Mouse (Mus musculus) cerebellum, postnatal 4 days (tissue): ENCODE results near the gene Cript.

Experiments used
- DNase-seq, 2 experiments: peaks; one replicate each; pipeline ENCODE4 v3.0.0; 2022; ENCODE audit warnings: low spot score in 2 of 2, mixed read lengths in 1 of 2

The Cript gene

DNA sequence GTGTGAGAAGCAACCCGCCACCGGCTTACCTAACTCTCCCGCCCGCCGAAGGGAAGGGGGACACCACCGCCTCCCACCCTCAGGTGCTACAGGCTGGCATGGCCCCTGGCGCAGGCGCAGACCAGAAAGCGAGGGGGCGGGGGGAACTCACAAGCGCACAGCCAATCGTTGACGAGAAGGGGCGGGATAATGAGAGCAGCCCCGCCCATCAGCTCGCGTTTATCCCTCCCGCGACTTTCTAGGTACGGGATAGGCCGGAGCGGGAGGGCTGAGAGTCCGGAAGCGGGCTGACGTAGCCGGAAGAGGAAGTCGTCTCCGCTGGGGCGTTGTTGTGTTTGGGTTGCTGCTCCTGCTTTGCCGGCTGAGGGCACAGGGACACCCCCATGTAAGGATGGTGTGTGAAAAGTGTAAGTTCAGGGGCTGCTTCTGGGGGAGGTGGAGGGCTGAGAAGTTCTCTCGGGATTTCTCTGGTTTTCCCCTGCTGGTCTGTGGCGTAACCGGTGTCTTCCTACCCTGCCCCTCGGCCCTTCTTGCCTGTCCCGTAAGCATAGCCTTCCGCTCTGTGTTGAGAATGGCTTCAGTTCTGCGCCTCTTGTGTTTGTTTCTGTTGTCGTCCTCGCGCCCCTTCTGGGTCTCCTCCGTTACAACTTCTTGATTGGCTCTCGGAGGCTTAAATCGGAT lies at the start of gene Cript, which contains the start of gene Pigf:
Gene Cript, plus strand, starts transcription at position 282 of the 681 bp plus-strand sequence.
Gene Pigf, minus strand, starts transcription at position 138 of the 681 bp plus-strand sequence.
- peak; percentile 97 to 98 for DNase-seq

DNA sequence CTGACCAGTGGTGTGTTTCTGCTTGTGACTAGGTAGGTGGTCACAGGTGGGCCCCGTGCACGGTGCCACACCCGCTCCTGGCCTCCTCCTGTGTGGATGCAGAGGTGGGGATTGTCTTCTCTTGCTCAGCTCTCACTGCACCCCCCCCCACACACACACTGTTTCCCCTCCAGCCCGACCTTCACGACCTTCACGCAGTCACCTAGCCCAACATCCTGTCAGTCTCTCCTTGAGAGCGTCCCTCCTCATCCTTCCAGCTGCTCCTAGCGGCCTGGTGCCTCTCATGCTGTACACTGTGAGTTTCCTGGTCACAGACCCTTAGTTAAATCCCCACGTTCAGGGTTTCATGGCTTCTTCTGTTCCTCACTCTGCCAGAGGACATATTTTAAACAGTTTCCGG lies 49.0 kb upstream of the Cript start:
- DNase-seq, result no peak

DNA sequence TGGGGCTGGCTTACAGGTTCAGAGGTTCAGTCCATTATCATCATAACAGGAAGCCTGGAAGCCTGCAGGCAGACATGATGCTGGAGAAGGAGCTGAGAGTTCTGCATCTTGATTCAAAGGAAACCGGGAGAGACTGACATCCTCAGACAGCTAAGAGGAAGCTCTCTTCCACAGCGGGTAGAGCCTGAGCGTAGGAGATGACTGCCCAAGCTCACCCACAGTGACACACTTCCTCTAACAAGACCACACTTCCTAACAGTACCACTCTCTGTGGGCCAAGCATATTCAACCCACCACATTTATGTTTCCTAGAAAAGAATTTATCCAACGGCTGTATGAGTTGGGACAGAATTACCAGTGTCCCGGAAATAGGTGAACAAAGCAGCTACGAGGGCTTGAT lies 46.9 kb upstream of the Cript start:
- no peak for DNase-seq

DNA sequence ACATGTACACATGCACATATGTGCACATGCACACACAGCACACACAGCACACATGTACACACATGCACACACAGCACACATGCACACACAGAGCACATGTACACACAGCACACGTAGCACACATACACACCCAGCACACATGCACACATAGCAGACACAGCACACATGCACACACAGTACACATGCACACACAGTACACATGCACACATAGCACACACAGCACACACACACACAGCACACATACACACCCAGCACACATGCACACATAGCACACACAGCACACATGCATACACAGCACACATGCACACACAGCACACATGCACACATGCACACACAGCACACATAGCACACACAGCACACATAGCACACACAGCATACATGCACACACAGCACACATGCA lies 44.1 kb upstream of the Cript start:
- DNase-seq, result no peak

DNA sequence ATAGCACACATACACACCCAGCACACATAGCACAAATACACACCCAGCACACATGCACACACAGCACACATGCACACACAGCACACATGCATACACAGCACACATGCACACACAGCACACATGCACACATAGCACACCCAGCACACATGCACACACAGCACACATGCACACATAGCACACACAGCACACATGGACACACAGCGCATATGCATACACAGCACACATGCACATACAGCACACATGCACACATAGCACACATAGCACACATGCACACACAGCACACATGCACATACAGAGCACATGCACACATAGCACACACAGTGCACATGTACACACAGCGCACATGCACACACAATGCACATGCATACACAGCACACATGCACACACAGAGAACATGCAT lies 43.6 kb upstream of the Cript start:
- DNase-seq, result no peak

DNA sequence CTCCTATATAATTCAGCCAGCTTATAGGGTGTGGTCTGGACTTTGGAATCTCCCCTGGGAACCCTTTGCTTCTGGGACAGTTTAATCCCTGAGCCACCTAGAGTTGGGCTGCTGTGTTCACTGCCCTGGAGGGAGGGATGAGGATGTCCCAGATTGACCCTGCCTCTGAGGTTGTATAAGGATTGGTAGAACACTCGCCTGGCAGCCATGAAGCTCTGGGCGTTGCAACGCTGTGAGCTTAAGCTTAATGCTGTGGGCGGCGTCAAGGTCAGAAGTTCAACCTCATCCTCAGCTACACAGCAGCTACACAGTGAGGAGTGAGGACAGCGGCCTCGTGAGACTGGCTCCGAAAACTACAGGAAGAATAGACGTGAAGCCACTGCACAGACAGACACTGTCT lies 42.9 kb upstream of the Cript start:
- DNase-seq, result no peak

DNA sequence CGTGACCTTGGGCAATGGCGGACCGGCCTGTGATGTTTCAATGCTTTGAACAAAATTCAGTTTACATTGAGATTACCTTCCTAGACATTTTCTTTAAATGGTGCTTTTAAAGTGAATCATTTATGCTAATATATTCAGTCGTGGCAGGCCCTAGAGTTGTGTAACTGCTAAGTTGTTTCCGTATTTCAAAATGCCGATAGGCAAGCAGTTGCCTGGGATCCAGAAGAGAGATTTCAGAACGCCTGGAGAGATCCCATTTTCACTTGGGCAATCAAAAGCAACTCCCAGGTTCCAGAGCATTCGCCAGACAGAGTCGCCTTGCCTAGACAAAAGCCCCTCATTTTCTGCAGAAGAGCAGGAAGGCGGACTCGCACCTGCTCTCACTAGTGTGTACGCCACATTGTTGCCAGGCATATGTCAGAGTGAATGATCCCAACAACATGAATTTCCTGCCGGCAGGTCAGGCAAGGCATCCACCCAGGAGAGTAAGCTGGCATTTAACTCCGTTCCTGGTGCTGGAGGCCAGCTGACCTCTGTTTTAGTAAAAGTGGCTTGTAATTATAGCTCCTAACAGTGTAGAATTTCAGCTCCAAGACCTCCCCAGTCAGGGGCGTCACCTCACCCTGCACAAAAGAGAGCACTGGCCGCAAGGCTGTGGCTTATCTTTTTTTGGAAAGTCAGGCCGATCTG lies 38.8 kb upstream of the Cript start:
- DNase-seq, result no peak

DNA sequence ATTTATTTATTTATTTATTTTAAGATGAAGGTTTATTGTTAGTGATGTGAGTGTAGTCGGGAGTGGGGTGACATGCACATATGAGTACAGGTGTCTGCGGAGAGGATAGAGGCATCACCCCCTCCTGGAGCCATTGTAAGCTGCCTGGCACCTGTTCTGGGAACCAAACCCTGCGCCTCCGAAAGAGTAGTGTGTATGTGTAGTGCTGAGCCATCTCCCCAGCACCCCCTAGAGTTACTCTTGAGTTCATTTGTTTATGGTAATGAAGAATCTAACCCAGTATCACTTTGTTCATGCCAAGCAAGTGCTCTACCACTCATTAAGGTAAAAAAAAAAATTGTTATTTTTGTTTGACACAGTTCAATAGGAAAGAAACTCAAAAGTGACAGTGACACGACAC lies 37.2 kb upstream of the Cript start:
- no peak for DNase-seq

DNA sequence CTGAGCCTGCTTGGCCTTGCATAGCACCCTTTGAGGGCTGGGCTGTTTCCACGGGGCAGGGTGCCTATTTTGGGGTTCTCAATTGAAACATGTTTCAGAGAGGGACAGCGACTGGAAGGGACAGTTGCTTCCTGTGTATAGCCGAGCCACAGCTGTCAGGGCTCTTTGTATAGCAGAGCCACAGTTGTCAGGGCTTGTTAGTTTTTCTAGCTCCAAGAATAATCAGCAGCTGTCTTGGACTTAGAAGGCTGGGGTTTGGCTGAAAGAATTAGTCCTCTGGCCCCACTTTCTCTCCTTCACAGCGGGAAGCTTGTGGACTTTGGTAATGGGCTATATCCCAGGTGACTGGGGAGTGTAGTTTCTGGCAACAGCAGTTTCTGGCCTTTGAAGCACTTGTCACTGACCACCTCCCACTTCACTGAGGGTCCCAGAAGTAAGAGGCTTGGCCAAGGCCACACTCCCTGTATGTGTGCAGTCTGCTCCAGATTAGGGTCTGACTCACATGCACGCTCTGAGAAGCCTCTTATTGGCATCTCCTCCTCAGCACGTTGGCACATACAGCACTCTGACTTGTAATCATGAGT lies 36.7 kb upstream of the Cript start:
- peak in 1 of 2 experiments; percentile 14 for DNase-seq

DNA sequence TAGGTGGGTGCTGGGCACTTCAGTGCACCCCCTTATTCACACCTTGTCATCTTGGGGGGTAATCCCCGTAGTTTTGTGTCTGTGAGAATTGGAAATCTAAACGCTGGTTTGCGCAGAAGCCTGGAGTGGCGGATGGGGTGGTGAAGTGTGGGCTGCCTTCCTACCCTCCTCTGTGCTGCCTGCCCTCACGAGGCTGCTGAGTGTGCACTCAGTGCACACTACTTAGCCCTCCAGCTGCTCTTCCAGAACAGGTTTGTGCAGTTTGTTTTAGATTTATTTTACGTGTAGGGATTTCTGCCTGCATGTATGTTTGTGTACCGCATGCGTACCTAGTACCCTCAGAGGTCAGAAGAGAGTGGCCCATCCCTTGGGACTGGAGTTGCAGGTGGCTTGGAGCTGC lies 34.0 kb upstream of the Cript start:
- DNase-seq, result no peak

DNA sequence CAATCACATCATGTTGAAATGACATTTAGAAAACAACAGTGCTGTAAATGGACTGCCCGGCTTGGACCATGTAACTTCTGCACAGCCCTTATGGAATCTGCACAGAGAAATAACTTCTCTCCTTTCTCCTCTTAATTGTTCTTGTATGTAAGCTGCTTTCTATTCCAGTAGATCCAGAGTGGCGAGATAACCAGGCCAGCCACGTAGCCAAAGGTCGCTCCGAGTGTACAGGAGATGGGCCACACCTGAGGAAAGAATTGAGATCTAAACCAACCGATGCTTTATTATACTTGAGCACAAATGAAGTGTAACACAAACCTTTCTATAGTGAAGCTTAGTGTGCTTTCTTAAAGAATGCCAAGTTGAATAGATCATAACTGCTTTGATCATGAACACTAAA lies 28.0 kb upstream of the Cript start:
- DNase-seq, result no peak

DNA sequence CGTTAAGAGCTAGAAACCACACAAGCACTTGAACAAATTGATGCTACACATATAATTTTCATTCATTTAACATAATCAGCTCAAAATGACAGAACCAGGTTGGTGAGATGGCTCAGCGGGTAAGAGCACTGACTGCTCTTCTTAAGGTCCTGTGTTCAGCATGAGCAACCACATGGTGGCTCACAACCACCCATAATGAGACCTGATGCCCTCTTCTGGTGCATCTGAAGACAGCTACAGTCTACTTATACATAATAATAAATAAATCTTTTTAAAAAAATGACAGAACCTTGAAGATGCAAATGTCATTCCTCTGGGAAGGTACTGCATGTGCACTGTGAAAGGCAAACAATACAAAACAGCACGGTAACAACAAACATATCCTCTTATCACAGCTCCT lies 16.4 kb upstream of the Cript start:
- DNase-seq, result no peak

DNA sequence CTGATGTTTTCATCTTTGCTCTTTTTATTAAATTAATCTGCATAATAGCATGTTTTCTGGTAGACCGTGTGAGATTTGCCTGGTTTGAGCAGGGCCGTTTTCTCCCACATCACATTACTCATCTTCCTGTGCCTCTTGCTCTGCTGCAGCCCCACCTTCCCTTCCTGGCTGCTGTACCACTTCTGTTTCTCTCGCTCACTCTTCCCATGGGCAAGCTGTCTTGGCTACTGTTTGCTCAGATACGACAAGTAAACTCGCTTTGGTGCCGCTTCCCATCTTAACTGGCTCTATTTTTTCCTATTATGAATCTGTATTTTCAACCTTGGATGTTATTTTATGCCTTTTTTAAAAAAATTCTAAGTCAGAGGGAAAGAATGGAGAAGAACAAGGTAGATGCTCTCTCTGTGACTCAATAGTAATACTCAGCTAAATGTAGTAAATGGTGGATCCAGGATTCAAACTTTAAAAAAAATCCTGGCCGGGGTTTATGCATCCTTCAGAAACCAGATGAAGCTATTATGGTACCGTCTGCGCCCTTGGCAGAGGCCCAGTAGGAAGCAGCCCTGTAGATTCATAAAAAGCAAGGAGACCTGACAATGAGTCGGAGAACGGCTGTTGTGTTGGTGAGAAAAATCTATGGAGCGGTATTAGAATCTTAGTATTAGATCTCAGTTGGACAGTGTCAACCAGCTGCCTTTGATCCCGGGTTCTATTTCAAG lies 13.9 kb upstream of the Cript start:
- peak in 1 of 2 experiments; percentile 69 for DNase-seq

DNA sequence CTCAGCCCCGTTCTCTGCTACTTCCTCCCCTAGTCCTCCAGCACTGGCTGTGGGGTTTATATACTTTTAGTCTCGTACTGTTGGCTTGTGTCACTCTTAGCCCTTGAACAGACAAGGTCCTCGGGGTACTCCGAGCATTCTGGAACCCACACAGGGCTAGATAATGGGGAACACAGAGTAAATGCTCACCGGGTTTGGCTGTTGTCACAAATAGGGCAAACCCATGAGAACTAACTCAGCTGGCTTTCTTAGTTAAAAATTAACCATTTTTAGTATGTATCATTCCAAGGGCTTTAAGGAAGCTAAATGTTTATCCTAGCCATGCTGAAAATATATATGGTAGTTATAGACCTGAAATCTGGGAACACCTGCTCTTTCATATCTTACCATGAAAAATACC lies 5.7 kb upstream of the Cript start:
- DNase-seq, result no peak

DNA sequence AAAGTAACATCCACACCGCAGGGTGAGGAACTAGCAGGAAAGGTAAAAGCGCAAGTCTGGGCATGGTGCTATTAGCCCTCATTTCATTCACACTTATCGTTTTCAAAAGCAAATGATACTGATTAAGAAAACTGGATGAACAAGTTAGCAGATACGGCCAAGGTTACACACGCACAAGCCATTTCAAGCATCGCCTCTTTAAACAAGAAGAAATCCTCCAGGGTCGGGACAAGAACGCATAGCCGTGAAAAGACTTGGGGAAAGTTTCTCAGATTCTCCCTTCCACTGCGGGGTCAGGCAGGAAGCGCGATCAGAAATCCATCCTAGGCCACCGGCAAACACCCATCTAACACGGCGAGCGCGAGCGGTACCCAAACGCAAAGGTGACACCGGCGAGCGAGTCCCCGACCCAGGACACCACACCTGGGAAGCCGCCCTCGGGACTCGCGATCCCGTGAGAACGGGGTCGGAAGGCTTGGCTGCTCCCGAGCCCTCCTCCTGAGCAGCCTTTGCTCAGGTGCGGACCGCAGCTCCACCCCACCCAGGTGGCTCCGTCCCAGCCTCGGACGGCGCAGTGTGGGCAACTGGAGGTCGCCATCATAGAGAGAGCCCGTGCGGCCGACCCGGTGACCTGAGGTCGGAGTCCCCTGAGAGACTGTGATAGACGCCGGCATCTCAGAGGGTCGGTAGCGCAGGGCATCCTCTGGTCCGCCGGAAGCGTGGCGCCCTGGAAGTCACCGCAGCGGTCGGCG lies 683 bp upstream of the Cript start:
- DNase-seq, result peak in 1 of 2 experiments; percentile 6

DNA sequence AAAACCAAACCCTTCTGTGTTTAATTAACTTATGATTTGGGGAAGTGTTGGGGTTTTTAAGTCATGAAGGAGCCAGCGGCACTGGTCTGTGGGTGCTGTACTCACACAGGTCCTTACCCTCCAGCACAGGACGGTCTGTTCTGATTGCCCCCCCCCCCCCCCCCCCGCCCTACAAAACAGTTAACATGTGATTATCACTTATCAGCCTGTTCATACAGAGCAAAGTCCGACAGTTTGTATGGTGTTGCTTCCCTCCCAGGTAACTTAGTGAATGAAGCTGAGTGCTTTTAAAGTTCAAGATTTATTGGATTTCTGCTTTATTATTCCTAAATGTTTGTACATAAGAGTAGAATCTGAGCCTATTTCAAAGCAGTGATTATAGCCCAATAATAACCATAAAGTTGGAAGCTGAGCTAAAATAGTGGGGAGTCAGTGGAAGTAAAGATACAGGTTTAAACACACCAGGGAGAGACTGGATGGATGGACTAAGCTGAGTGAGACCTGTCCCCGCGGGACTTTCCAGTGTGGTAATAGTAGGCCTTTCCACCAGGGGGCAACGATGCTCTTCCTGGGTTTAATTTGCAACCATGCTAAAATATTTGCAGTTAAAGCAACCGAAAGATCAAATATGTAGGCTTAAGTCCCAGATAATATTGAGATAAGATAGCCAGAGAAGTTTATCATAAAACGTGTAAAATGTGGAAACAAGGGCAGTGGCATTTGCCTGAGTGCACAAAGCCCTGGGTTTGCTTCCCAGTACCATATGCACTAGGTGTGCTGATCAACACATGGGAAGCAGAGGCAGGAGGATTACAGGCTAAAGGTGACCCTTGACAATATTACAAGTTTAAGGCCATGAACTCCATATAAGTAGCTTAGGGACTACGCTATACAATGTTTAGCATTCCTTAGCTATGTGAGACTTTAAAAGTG lies 11.1 kb downstream of the Cript start:
- DNase-seq, result no peak

DNA sequence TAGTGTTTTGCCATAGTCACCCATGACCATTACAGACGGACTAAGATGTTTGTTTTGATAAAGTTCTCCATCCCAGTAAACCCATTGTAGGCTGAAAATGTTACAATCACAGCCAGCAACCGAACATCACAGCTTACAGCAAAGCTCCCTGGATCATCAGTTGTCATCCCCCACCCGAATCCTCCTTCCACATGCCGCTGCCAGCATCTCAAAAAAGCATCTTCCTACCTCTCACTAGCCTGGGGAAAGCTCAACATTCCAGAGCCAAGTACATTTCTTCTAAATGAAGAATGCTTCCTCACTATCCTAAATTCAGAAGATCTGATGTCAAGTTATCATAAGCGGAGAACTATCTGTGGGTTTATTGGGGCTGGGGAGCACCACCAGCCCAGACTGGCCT lies 13.1 kb downstream of the Cript start:
- DNase-seq, result no peak

DNA sequence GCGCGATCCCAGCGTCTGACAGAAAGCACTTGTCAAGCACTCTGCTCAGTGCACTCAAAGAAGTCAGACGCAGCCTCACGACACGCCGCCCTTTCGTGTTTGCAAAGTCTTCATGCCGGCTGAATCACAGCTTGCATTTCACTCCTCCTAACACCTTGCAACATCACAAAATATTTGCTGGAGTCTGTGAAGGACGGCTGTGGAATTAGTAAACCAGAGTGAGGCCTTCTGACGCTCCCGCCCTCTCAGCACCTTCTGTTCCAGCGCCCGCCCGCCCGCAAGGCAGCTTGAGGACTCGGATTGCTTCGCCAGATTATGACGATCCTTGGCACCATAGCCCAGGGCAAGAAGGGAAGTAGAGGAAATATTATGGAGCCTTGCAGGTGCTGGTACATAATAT lies 16.4 kb downstream of the Cript start:
- no peak for DNase-seq

DNA sequence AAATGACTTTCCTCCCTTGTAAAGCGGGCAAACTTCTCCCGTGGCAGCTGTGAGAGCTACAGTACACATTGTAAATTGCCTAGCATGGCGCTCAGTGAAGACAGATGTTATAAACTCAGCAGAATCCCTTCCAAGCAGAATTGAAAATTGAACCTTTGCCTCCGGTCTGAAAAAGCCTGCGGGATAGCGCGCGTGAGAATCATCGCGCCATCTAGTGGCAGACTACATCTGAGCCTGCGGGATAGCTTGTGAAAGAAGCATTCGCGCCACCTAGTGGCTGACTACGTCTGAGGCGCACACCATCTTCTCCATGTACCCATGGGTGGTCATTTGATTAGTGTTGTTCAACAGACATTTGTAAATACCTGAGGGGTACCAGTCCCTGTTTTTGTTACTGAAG lies 19.0 kb downstream of the Cript start:
- peak; percentile 90 to 94 for DNase-seq

DNA sequence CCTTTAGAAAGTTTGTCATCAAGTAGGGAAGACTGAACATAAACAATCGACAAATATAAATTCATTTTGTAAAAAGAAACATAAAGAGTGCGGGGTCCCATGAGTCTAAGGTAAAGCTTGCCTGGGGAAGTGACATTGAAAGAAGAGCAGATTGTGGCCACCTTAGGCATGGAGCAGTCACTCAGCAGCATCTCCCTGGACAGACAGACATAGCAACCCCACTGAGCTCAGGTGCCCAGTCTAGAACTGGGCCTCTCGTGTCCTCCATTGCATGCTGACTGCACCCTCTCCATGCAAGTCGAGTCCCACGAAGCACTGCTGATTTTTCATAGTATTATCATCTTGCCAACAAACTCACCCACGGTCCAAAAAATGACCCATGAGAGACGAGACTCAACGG lies 19.4 kb downstream of the Cript start:
- no peak for DNase-seq

DNA sequence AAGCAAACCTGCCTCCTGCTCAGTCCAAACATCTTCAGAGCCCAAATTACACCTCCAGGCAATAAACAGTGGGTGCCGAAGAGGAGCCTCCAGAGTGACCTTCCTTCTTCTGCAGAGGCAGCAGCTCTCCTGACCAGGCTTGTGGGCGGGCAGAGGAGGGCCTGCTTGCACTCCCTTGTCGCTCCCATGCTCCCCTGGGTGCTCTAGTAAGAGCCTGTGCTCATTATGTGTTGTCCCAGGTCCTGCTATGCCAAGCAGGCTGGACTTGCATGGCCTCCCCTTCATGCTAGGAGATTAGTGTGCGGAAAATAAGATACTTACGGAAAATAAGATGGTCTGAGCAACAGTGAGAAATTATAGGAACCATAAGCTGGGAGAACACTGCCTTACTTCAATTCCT lies 24.3 kb downstream of the Cript start:
- DNase-seq, result no peak
